Mouse (Mus musculus): Measurements from ENCODE around the gene Atp9a.
"Not testable (repeated sequence)": the region's sequence is repeated elsewhere in the genome, so short reads cannot be mapped to it uniquely, and the experiment has no call there.

Atp9a gene

DNA sequence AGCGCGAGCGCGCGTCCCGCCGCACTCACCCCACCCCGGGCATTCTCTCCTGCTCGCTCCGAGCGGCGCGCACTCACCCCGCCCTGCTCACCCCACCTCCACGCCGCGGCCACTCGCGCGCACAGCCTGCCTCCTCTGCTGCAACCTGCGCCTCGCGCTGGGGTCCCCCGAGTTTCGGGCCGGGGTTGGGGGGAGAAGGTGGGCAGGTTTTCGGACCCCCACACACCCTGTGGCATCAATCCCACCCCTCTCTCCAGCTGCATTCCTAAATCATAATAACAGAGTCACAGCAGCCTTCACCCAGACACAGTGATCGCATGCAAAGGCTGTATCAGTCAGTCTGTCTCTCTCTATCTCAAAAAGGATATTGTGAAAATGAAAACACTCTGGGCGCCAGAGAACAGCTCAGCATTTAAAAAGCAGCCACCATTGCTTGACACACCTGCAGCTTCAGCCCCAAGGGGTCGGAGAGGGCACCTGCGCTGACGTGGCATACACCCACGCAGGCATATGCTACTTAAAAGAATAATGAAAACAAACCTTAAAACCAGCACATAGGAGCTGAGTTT, at the start of gene Atp9a:
Gene Atp9a, minus strand, starts transcription at position 351 of the 569 bp plus-strand sequence.
- DNase-seq (ENCODE audit: low spot score in 2 of 2), result peak; percentile 39 to 48

DNA sequence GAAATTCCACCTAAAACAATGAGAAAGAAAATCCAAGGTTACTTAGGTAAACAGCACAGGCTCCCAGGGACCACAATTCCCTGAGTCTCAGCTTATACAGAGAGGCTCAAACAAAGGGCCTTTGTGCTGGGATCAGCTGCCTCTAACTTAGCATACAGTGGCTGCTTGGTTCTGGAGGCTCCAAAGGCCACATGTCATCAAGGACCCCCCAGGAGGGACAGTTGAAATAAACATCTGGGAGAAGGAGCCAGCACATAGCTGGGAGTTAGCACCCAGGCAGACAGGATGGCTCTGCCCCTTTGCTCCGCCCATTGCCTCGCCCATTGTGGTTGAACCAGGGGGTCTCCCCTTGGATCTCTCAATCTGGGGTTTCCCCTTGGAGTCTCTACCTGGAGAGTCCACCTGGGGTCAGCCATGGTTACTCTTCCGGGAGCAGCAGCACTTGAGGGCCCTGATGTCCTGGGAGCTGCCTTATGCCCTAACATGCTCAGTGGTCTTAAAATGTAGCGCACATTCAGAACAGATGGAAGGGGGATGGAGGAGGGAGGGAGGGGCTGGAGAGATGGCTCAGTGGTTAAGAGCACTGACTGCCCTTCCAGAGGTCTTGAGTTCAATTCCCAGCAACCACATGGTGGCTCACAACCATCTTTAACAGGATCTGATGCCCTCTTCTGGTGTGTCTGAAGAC, 49.0 kb upstream of the Atp9a start:
- no peak for DNase-seq (ENCODE audit: low spot score in 2 of 2)

DNA sequence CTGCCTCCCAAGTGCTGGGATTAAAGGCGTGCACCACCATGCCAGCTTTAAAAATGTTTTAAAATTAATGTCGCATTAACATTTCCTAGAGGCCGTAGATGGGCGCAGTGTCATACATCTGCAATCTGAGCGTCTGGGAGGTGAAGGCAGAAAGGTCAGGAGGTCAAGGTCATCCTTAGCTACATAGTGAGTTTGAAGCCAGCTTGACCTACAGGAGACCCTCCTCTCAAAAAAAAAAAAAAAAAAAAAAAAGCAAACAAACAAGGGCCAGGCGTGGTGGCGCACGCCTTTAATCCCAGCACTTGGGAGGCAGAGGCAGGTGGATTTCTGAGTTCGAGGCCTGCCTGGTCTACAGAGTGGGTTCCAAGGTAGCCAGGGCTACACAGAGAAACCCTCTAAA, 44.0 kb upstream of the Atp9a start:
- DNase-seq (ENCODE audit: low spot score in 2 of 2), result no peak

DNA sequence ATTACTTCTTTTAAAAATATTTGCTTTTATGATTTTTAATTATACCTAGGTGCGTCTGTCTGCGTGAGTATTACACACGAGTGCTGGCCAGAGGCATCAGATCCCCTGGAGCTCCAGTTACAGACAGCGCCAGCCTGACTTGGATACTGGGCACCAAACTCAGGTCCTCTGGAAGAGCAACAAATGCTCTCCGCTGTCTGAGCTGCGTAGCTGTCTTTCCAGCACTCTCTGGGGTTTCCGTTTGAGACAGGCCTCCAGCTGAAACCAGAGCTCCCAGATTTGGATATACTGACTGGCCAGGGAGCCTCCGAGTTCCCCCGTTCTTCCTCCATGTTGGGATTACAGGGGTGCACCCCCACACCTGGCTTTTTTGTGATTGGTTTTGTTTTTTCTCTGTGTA, 38.4 kb upstream of the Atp9a start:
- no peak for DNase-seq (ENCODE audit: low spot score in 2 of 2)

DNA sequence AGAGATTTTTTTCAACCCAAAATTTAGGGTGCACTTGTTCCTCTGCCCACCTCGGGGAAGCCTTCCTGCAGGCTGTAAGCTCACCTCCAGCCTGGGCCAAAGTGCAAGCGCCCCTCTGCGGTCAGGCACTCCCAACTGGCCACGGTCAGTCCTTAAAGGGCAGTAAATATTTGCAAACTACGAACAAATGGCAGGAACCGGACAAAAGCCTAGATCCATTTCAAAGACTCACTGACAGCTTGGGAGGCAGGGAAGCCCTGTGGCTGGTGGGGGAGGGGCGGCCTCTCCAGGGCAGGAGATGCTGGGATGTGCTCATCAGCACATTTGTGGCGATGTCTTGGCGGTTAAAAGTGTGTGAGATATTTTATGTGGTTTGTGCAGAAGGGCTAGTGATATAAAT, 37.8 kb upstream of the Atp9a start:
- no peak for DNase-seq (ENCODE audit: low spot score in 2 of 2)

DNA sequence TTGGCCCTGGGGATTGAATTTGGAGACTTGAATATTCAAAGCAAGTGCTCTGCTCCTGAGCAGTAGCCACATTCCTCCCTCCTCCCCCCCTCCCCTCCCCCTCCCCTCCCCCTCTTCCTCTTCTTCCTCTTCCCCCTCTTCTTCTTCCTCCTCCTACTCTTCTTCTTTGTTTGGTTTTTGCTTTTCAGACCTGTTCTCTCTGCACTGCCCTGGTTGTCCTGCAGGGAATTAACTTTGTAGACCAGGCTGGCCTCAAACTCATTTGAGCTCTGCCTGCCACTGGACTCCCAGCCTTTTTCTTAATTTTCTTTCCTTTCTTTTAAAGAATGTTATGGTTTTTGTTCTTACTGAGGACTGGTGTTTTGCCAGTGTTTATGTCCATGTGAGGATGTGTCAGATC, 35.3 kb upstream of the Atp9a start:
- DNase-seq (ENCODE audit: low spot score in 2 of 2), result no peak

DNA sequence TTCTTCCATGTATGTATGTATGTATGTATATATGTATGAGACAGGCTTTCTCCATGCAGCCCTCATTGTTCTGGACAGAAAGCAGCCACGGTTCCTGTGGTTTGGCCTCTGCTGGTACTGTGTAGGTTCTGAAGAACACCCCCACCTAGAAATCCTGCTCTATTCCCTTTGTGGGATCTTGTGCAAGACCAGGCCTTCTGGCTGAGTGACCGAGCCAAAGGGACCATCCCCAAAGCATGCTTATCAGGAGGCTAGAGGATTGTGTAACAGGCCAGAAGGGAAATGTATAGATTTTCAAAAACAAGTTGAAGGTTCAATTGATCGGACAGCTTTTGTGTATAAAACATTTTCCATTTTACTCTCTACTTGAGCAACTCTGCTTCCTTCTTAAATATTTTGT, 34.0 kb upstream of the Atp9a start:
- DNase-seq (ENCODE audit: low spot score in 2 of 2), result no peak

DNA sequence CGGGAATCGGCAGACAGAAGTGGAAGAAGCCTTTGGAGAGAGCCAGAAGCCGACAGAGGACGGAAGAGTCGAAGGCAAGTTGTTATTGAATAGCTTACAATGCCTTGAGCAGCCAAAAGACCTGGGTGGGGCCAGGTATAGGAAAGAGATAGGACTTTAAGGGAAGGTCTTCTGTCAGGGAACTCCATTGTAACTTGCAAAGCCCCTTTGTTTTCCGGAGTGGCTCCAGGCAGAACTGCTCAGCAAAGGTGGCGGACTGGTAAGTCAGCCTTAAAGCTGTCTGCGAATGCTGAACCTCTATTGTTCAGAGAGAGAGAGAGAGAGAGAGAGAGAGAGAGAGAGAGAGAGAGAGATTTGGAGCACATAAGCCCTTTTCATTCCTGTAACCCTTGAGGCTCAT, 27.1 kb upstream of the Atp9a start:
- no peak for DNase-seq (ENCODE audit: low spot score in 2 of 2)

DNA sequence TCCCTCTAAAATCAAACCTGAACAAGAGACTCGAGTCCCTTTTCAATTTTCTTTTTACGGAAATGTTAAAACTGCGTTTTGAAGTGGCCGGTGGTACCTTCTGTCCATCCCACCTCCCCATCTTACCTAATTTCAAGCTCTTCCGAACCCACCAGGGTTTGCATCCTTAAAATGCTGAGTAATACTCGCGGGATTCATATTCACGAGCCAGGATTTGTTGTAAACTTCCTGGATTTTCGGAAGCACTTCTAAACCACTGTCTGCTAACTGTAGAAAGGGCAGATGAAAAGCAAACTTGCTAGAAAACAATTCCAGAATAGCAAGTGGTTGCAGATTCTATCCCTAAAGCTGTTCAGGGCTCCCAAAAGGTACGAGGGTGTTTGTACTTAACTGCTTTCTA, 25.4 kb upstream of the Atp9a start, which contains the start of gene Sall4:
Gene Sall4, minus strand, starts transcription at position 362 of the 400 bp plus-strand sequence.
- no peak for DNase-seq (ENCODE audit: low spot score in 2 of 2)

DNA sequence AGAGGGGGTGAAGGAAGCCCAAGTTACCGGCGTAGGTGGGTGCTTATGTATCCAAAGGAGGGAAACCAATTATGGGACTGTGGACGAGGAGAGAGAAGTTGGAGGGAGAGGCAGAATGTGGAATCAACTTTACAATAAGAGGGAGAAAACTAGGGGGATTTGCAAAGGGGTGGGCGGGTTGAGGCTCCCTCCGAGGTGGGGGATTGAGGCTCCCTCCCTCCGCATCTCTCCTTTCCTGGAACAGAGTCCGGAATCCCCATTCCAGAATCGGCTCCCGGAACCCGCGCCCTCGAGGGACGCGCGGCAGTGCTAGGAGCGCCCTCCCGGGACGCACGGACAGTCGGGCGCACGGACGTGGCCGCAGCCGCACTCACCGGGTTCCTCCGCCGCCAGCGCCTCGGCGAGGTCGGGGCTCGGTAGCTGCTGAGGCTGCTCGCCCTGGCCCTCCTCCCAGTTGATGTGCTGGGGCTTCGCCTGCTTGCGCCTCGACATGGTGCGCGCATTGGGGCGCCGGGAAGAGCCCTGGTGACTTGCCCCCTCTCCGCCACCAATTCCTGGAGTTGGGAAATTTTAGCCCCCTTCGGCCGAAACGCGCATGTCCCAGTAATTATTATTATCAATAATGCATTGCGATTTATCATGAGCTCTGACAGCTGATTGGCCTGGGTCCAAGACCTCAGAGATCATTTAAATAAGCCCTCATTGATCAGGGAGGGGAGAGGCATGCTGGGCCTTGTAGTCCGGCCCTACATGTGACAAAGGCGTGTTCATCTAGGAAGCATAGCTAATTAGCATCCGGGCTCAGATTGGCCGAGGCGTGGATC, 24.5 kb upstream of the Atp9a start:
- DNase-seq (ENCODE audit: low spot score in 2 of 2), result peak in 1 of 2 experiments; percentile 13

DNA sequence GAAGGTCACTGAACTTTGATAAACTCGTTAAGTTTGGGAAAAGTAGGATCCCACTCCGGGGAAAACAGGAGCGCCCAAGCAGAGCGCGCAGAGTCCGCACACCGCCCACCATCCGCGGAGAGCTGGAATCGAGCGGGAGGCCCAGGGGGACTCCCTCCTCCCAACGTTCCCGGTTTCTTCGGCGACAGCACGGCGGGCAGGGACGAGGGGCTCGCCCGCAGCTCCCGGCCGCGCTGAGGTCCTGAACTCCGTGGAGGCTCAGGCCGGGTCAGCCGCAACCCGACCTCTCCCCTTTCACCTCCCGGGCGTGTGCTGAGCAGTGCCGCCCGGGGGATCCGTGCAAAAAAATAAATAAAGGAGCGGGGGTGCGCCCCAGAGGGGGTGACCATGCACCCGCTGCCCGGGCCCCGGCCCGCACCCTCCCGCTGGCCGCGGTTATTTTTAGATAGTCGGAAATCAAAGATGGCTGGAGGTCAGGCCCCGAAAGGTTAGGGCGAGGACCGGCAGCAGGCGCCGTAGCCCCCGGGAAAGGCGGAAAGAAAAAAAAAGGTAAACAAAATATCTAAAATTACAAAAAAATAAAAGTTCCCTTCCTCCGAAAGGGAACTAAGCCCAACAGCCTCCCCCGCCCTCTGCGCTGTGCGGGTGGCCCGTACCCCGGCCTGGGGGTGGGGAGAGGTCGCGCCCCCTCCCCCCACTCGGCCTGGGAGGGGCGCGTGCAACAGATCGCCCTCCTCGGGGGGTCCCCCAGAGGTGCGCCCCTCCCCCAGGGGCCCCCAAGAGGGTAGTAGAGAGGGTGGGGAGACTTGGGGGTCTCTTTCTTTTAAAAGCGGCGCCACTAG, 23.7 kb upstream of the Atp9a start:
- DNase-seq (ENCODE audit: low spot score in 2 of 2), result peak in 1 of 2 experiments; percentile 20

DNA sequence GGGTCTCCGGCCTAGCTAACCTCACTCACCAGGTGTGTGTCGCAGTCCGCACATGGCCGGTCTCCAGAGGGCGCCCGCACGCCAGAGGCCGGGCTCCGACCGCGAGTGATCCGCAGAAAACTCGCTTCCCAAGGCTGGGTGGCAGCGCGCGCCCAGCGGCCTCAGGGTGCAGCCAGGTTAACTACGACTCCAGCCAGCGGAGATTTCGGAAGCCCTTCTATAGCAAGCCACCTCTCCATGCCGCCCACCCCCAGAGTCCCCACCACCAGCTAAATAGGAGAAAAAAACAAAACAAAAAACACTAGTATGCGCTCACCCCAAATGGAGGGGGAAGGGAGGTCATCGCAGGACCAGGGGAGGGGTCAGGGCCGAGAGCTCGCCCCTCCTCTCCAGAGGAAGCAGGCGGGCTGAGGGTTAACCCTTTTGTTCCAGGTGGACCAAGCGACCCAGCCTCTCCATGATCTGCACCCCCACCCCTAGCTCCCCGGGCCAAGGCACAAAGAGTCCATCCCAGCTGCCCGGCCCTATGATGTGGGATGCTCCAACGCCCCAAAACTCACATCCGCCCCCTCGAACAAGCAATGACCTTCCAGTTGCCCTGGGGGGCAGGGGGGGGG, 23.0 kb upstream of the Atp9a start:
- DNase-seq (ENCODE audit: low spot score in 2 of 2), result peak in 1 of 2 experiments; percentile 28

DNA sequence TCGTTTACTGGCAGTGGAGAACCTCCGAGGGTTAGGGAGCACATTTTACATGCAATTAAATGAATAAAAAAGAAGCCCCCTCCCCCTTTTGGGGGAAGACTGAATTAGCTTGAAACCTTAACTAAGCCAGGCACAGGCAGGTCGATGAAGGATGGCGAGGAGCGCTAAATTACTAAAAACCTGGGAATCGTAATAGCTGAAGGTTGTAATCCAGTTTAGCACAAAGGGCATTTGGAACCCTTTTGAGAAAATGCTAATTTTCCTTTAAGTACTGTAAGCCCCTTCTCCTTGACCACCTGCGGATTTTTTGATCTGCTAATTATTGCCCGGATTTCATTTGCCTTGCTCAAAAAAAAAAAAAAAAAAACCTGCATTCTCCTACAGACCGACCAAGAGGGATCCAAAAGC, 22.3 kb upstream of the Atp9a start:
- DNase-seq (ENCODE audit: low spot score in 2 of 2), result no peak

DNA sequence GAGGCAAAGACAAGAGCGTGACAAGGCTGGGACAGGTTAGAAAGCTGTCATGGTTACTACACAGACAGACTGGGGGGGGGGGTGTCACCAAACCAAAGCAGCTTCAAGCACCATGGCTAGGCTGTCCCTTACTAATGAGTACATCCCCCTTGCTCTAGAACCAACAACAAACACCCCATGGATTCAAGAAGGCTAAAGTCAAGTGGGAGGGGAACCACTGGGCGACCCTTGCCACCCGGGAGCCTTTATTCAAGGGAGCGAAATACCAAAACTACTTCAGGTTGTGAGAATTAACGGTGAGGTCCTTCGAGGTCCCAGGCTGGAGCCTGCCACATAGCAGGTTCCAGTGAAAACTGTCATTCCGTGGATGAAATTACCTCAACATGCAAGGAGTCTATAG, 21.6 kb upstream of the Atp9a start:
- no peak for DNase-seq (ENCODE audit: low spot score in 2 of 2)

DNA sequence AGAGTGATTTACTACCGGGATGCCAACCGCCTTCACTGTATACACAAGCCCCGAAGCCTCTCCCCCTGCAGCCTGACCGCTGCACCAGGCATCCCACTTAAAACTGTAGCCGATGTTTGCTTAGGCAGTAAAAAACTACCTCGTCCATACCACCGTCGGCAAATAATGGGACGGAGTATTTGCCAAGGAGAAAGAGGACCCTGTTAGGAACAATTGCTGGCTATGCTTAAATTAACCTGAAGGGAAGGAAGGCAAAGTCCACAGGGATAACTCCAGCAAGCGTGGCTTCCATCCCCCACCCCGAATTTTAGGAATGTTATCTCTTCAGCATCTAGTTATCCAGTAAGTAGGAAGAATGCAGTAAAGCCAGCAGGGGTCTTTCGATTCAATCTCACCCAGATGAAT, 20.2 kb upstream of the Atp9a start:
- DNase-seq (ENCODE audit: low spot score in 2 of 2), result no peak

DNA sequence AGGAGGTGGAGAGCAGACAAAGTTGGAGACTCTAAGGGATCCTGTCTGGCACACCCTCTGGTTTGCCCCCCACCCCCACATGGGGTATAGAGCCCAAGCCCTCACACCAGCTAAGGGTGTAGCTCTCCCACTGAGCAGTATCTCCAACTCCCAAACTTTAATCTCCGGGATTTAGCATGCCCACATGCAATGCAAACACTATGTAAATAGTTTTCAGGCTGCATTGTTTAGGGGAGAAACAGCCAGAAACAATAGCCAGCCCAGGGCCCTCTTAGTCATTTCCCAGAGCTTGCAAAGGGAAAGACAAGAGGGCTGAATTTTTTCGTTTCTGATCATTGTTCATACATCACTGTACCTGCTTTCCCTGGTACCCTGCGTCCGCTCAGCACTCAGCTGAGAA, 19.7 kb upstream of the Atp9a start:
- no peak for DNase-seq (ENCODE audit: low spot score in 2 of 2)

DNA sequence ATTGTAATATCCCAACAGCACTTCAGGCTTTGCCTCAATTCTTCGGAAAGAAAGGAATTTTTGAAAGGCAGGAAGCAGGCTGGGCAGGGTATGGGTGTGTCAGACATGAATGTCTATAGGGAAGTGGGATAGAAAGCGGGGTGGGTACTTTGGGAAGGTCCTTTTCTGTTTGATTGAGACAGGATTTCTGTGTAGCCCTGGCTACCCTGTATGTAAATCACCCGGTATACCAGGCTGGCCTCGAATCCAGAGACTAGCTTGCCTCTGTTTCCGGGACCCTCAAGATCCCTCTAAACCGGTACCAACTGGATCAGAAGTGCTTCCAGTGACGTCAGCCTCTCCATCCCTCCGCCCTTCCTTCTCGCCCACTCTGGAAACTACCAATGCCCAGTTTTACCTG, 18.9 kb upstream of the Atp9a start:
- DNase-seq (ENCODE audit: low spot score in 2 of 2), result no peak

DNA sequence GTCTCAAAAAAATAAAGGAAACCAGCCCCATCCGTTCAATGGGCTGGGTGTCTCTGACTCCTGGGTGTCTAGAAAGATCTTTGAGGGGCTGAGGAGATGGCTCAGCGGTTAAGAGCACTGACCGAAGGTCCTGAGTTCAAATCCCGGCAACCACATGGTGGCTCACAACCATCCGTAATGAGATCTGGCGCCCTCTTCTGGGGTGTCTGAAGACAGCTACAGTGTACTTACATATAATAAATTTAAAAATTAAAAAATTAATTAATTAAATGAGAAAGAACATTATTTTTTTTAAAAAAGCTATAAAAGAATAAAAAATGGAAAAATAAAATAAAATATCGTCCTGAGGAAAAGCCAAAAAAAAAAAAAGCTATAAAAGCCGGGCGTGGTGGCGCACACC, 2.2 kb upstream of the Atp9a start:
- DNase-seq (ENCODE audit: low spot score in 2 of 2), result not testable (repeated sequence)

DNA sequence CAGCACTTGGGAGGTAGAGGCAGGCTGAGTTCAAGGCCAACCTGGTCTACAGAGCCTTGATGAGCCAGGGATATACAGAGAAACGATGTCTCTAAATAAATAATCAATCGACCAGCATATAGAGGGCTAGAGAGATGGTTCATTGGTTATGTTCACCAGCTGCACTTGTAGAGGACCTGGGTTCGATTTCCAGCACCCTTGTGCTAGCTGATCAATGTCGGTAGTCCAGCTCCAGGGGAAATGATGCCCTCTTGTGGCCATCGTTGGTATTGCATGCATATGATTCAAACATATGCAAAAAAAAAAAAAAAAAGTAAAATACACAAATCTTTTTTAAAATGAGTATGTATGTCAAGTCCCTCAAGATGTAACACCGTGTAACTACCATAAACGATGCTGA, 440 bp upstream of the Atp9a start:
- peak in 1 of 2 experiments; percentile 43 for DNase-seq (ENCODE audit: low spot score in 2 of 2)

DNA sequence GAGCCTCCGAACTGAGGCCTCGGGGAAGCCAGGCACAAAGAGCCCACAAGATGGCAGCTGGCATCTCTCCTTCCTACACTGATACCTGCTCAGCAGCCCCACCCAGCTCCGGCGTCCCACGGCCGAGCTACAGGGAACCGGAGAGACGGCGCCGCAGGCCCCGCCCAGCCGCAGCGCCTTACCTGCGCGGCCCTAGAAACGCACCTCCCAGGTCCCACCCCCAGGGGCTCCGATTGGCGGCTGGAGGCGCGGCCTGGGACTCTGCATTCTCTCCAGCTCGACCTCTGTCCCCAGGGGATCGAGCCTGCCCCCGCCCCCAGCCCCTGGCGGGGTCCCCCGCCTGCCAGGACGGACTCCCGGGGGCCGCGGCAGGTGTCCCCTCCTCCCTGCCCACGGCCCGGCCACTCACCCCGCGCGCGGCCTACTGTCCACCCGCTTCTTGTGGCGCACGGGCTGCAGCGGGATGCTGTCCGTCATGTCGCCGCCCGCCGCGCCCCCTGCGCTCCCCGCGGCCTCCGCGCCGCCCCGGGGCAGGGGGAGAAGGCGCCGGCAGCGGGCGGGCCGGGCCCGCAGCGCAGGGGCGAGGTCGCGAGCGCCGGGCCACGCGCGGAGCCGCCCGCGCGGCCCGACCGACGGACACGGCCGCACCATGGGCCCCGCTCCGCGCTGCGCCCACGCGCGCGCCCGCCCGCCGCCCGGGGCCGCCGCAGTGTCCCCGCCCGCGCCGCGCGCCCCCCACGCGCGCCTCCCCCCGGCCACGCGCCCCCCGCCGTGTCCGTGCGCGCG, 743 bp downstream of the Atp9a start:
- DNase-seq (ENCODE audit: low spot score in 2 of 2), result peak; percentile 45 to 50

DNA sequence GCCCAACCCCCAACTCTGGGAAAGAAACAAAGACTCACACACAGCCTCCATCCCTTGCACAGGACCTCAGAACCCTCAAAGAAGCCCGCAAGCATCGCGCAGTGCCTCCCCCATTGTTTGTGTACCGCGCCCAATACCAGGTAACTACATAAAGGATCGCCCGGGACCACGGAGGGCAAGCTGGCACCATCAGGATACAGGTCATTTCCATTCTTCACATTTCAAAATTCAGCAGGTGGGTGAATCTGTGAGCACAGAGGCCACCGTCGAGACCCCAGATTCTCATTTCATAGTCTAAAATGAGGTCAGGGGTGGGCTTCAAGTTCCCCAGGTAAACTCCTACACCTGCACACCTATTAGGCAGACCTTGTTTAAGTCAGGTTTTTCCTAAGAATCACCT, 1.7 kb downstream of the Atp9a start:
- DNase-seq (ENCODE audit: low spot score in 2 of 2), result no peak

All from heart, adult 9 months (tissue).